Mouse (Mus musculus) ES-Bruce4 (cell line): Measurements from ENCODE around the gene C3ar1. TPM values are rescaled to one million over a fixed set of nuclear protein-coding genes. Genes with fewer than 3 reads are reported as not detected.

ENCODE experiments used
- H3K27ac ChIP-seq: 2 replicates; pipeline ENCODE4 v1.5.1; 2012; ENCODE audit warnings: low read length, inconsistent platforms; ENCODE audit not compliant: insufficient read depth
- H3K27me3 ChIP-seq: 2 replicates; pipeline ENCODE4 v1.6.1; 2012; ENCODE audit warnings: mild to moderate bottlenecking, low read length, inconsistent platforms; ENCODE audit not compliant: control insufficient read depth, poor library complexity, insufficient read depth, severe bottlenecking
- H3K36me3 ChIP-seq: 2 replicates; pipeline ENCODE4 v1.6.1; 2012; ENCODE audit warnings: inconsistent platforms, mild to moderate bottlenecking, low read length, moderate library complexity; ENCODE audit not compliant: control insufficient read depth, poor library complexity, insufficient read depth, severe bottlenecking
- H3K4me1 ChIP-seq: one replicate; pipeline ENCODE4 v1.8.1; 2011; ENCODE audit warnings: low read length; ENCODE audit not compliant: control insufficient read depth, insufficient read depth
- H3K4me3 ChIP-seq: 2 replicates; pipeline ENCODE4 v1.5.1; 2011; ENCODE audit warnings: low read depth, mild to moderate bottlenecking, low read length
- H3K9ac ChIP-seq: 2 replicates; pipeline ENCODE4 v1.6.1; 2012; ENCODE audit warnings: low read depth, mild to moderate bottlenecking, inconsistent platforms; ENCODE audit not compliant: poor library complexity, severe bottlenecking
- H3K9me3 ChIP-seq: replicated peaks from 2 replicates; pipeline ENCODE4 v1.6.1; 2012; ENCODE audit warnings: mild to moderate bottlenecking, low read length, inconsistent platforms; ENCODE audit not compliant: control insufficient read depth, poor library complexity, insufficient read depth, severe bottlenecking
- CTCF ChIP-seq: IDR thresholded peaks from one replicate; pipeline ENCODE4 v1.8.1; 2011; ENCODE audit warnings: low read depth, low read length
- EP300 ChIP-seq: IDR thresholded peaks from 2 replicates; pipeline ENCODE4 v1.6.1; 2011; ENCODE audit warnings: low read depth, low read length; ENCODE audit not compliant: insufficient read depth
- POLR2A ChIP-seq: IDR thresholded peaks from one replicate; pipeline ENCODE4 v1.8.1; 2011; ENCODE audit warnings: low read length; ENCODE audit not compliant: insufficient read depth
- polyA plus RNA-seq: library from polyadenylated mRNA; stranded (reverse); fragments of >200 nt; gene quantifications from 2 replicates; pipeline ENCODE4 v1.2.4, GENCODE M21; 2011; ENCODE audit warnings: low read depth; ENCODE audit not compliant: missing spikeins, insufficient read depth, insufficient read length

C3ar1 gene
- polyA plus RNA-seq, 1 experiment, result not detected

GRCm38 (mm10) chr6:122825166-122825565, 30.8 kb downstream of the C3ar1 start:
- Histone ChIP-seq H3K4me3 (no peak overlapping the region), H3K9me3 (no peaks in the 10 kb centered on the region), H3K27me3 (no peaks in the 10 kb centered on the region), H3K36me3 (no peaks in the 10 kb centered on the region), H3K27ac (no peak overlapping the region), H3K4me1 (no peaks in the 10 kb centered on the region), H3K9ac (no peak overlapping the region)
- TF ChIP-seq EP300, result no peak

- Histone ChIP-seq H3K36me3 (no peaks in the 10 kb centered on the region), H3K27me3 (0 out of 2 replicates have a peak, but pooled peaks cover 1% of the 10 kb centered on the region), H3K4me1 (no peaks in the 10 kb centered on the region), H3K9ac (no peak overlapping the region), H3K27ac (no peak overlapping the region), H3K9me3 (no peaks in the 10 kb centered on the region), H3K4me3 (no peak overlapping the region)
- no peak for TF ChIP-seq CTCF
- no peak for TF ChIP-seq POLR2A
- TF ChIP-seq EP300, result no peak
These were observed 31.9 kb downstream of the C3ar1 start for GRCm38 (mm10) chr6:122824086-122824485.

- no peaks in the 10 kb centered on the region for H3K36me3 ChIP-seq
- H3K4me3 ChIP-seq, result no peak overlapping the region
- H3K27me3 ChIP-seq, result 0 out of 2 replicates have a peak, but pooled peaks cover 1% of the 10 kb centered on the region
- H3K9ac ChIP-seq, result no peak overlapping the region
- no peak overlapping the region for H3K27ac ChIP-seq
- TF ChIP-seq EP300, result no peak
- TF ChIP-seq CTCF, result no peak
- TF ChIP-seq POLR2A, result no peak
- no peaks in the 10 kb centered on the region for H3K4me1 ChIP-seq
- no peaks in the 10 kb centered on the region for H3K9me3 ChIP-seq
These were observed 34.1 kb downstream of the C3ar1 start for GRCm38 (mm10) chr6:122821822-122822221.

GRCm38 (mm10) chr6:122820799-122821650, 34.9 kb downstream of the C3ar1 start:
- peak overlapping the region; percentile 78 for H3K4me3 ChIP-seq
- TF ChIP-seq CTCF (no peak), EP300 (no peak), POLR2A (no peak)
- no peaks in the 10 kb centered on the region for H3K4me1 ChIP-seq
- no peak overlapping the region for H3K9ac ChIP-seq
- H3K27me3 ChIP-seq, result 0 out of 2 replicates have a peak, but pooled peaks cover 1% of the 10 kb centered on the region
- no peaks in the 10 kb centered on the region for H3K36me3 ChIP-seq
- no peaks in the 10 kb centered on the region for H3K9me3 ChIP-seq
- no peak overlapping the region for H3K27ac ChIP-seq

- Histone ChIP-seq H3K27me3 (0 out of 2 replicates have a peak, but pooled peaks cover 1% of the 10 kb centered on the region), H3K4me1 (no peaks in the 10 kb centered on the region), H3K9ac (peak overlapping the region; percentile 85), H3K27ac (no peak overlapping the region), H3K9me3 (no peaks in the 10 kb centered on the region), H3K36me3 (no peaks in the 10 kb centered on the region), H3K4me3 (peak overlapping the region; percentile 78)
- TF ChIP-seq POLR2A (no peak), CTCF (no peak), EP300 (no peak)
These were observed 35.7 kb downstream of the C3ar1 start for GRCm38 (mm10) chr6:122820071-122820798.
